Mouse (Mus musculus) Patski (cell line): ENCODE results near the gene 1600002K03Rik. TPM values are rescaled to one million over a fixed set of nuclear protein-coding genes. Genes with fewer than 3 reads are reported as not detected.

Experiments
- ATAC-seq: fragments of 100-300 bp; one replicate; pipeline ENCODE4 v1.8.0; 2021
- CTCF ChIA-PET: fragments of 350-600 bp; sonication (Branson Sonifier 250); formaldehyde crosslinking; loops from one replicate; lab custom pipeline; 2022; ENCODE audit warnings: inconsistent platforms; lab: Charles Lee
- POLR2A ChIA-PET: fragments of 350-600 bp; sonication (Branson Sonifier 250); formaldehyde crosslinking; loops from one replicate; lab custom pipeline; 2022; ENCODE audit warnings: antibody characterized with exemption, inconsistent platforms; lab: Charles Lee
- DNase-seq: peaks from one replicate; pipeline ENCODE4 v3.0.0-alpha.2; 2011; ENCODE audit warnings: low read depth, low spot score
- H3K27me3 ChIP-seq: fragments of 371-371 bp; one replicate; pipeline ENCODE4 v1.5.1; 2021
- CTCF ChIP-seq: fragments of 100-300 bp; IDR thresholded peaks from one replicate; pipeline ENCODE4 v1.5.1; 2021
- in situ Hi-C: fragments of 300-500 bp; cut with MboI; formaldehyde crosslinking; loops from 3 replicates; pipeline ENCODE4 v1.11.1; 2018; ENCODE audit warnings: low pct_unique_long_range_greater_than_20kb, mixed read lengths
- polyA plus RNA-seq: library from polyadenylated mRNA; unstranded; gene quantifications from one replicate; pipeline ENCODE4 v1.2.3, GENCODE M21; 2021

Gene 1600002K03Rik
- polyA plus RNA-seq, 1 experiment from 2014 or later = 7.9 TPM

GRCm38 (mm10) chr10:80146568-80147011 is 26.2 kb upstream of the 1600002K03Rik start:
- ChIA-PET POLR2A (interaction anchor here (1.4 to 15.5 kb wide), 3 partner anchors 9 to 30 kb away, joined by 3 to 191 read pairs (median 8); partner anchors contain the start of gene Cirbp), CTCF (interaction anchor here (1.1 to 5.6 kb wide), 4 partner anchors 8 to 162 kb away, joined by 3 to 58 read pairs (median 4); partner anchors contain the start of genes Cirbp and Tmem259)
- H3K27me3 ChIP-seq = no peaks in the 10 kb centered on the region
- DNase-seq = no peak
- in situ Hi-C loops = no loop called here
- ATAC-seq = no peak
- no peak for TF ChIP-seq CTCF

GRCm38 (mm10) chr10:80147146-80147718 is 25.5 kb upstream of the 1600002K03Rik start:
- ChIA-PET CTCF (interaction anchor here (1.1 to 5.6 kb wide), 3 partner anchors 18 to 163 kb away, joined by 3 to 58 read pairs (median 4); partner anchors contain the start of genes Cirbp and Tmem259), POLR2A (interaction anchor here (1.4 to 15.5 kb wide), 3 partner anchors 9 to 30 kb away, joined by 3 to 191 read pairs (median 8); partner anchors contain the start of gene Cirbp)
- no peak for ATAC-seq
- H3K27me3 ChIP-seq = no peaks in the 10 kb centered on the region
- no peak for TF ChIP-seq CTCF
- no peak for DNase-seq
- in situ Hi-C loops = no loop called here

DNA sequence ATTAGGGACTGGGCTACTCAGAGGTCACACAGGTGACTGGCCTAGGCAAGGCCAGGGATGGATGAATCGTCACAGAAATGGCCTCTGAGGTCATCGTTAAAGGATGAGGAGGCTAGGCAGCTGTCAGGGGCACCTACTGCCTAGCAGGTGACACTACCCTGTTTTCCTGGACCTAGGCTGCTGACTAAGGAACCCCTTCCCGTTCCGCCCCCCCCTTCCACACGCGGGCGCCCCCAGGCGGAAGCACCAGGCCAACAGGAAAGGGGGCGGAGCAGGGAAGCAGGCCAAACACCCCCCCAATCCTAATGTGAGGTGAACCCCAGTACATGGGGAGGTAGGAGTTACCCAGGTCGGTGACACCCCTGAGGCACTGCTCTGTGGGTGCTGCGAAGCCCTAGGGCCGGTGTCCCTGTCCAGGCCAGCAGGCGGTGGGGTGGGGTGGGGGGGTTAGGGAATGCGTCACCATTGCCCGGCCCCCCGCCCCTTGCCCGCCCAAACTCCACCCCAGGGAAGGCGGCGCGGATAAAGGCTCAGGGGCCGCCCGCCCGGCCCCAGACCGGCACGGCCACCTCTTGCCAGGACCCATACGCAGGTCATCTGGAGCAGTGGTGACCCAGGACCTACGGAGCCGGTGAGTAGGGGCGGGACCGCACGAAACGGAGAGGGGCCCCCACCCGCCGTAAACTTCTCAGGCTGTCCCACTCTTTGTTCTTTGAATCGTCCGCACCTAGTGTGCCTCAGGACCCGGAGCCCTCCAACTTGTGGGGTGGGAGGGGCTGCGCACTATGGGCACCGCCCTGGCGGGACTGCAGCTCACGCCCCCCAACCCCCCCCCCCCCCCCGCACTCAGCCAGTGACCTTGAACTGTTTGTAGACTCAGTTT is 24.8 kb upstream of the 1600002K03Rik start, which contains the start of gene Midn:
Gene Midn (plus strand): TSS at position 554 of the 883 bp plus-strand sequence.
- in situ Hi-C loops = no loop called here
- no peak for TF ChIP-seq CTCF
- DNase-seq (no peak), ATAC-seq (peak; percentile 16)
- ChIA-PET CTCF (interaction anchor here (1.2 to 5.6 kb wide), 3 partner anchors 18 to 161 kb away, joined by 3 to 58 read pairs (median 9); partner anchors contain the start of gene Cirbp), POLR2A (interaction anchor here (1.0 to 15.5 kb wide), 2 partner anchors 9 to 15 kb away, joined by 4 to 191 read pairs; partner anchors contain the start of gene Cirbp)
- H3K27me3 ChIP-seq = no peaks in the 10 kb centered on the region

- no peaks in the 10 kb centered on the region for H3K27me3 ChIP-seq
- DNase-seq (no peak), ATAC-seq (peak; percentile 4)
- no peak for TF ChIP-seq CTCF
- in situ Hi-C loops = no loop called here
- ChIA-PET CTCF (interaction anchor here (1.6 kb wide), 1 partner anchor 17 kb away, joined by 9 read pairs; the partner anchor contains the start of gene Cirbp), POLR2A (interaction anchor here (1.0 to 15.5 kb wide), 2 partner anchors 8 to 14 kb away, joined by 4 to 191 read pairs; partner anchors contain the start of gene Cirbp)
Observed at GRCm38 (mm10) chr10:80148610-80149290, 24.0 kb upstream of the 1600002K03Rik start.

DNA sequence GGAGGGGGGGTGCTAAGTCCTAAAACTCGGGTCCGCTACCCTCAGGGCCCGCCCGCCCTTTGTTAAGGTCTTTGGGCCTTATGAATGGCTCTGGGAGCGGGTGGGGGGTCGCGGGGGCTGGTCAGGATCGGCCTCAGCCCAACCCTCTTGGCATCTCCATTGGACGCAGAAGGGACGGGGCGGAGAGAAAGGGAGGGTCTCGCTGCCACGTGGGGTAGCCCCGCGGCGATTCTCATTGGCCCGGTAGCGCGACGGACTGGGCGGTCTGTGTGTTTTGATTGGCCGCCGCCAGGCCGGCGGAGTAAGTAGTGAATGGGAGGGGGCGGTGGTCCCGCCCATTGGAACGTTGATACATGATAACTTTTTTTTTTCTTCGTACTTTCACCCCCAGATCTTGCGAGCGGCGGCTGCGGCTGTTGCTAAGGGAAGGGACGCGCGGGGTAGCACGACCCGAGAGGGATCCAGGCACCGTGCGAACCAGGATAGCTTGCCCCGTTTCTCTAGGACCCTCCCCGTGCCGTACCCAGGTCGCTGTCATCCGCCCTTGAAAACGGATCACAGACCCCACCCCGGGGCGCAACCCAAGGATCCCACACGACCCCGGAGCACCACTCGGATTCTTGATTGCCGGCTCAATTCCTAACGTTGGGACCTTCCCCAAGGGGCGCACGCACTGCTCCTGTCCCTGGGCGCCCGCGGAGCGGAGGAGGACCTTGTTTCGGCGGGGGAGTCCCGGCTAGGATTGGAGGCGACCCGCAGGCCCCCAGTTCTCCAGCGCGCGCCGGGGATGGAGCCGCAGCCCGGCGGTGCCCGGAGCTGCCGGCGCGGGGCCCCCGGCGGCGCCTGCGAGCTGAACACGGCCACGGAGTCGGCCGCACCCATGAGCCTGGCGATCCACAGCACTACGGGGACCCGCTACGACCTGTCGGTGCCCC is 23.2 kb upstream of the 1600002K03Rik start:
- DNase-seq = no peak
- TF ChIP-seq CTCF = no peak
- POLR2A ChIA-PET = interaction anchor here (15.5 kb wide), 1 partner anchor 13 kb away, joined by 191 read pairs; the partner anchor contains the start of gene Cirbp
- peak; percentile 22 for ATAC-seq
- in situ Hi-C loops = no loop called here
- CTCF ChIA-PET = interaction anchor here (1.6 kb wide), 1 partner anchor 16 kb away, joined by 9 read pairs; the partner anchor contains the start of gene Cirbp
- H3K27me3 ChIP-seq = no peaks in the 10 kb centered on the region

- CTCF ChIA-PET = interaction anchor here (0.9 to 7.0 kb wide), 2 partner anchors 10 to 15 kb away, joined by 3 to 69 read pairs; partner anchors contain the start of gene Cirbp
- in situ Hi-C loops = no loop called here
Observed at GRCm38 (mm10) chr10:80150226-80151210, 22.2 kb upstream of the 1600002K03Rik start.

DNA sequence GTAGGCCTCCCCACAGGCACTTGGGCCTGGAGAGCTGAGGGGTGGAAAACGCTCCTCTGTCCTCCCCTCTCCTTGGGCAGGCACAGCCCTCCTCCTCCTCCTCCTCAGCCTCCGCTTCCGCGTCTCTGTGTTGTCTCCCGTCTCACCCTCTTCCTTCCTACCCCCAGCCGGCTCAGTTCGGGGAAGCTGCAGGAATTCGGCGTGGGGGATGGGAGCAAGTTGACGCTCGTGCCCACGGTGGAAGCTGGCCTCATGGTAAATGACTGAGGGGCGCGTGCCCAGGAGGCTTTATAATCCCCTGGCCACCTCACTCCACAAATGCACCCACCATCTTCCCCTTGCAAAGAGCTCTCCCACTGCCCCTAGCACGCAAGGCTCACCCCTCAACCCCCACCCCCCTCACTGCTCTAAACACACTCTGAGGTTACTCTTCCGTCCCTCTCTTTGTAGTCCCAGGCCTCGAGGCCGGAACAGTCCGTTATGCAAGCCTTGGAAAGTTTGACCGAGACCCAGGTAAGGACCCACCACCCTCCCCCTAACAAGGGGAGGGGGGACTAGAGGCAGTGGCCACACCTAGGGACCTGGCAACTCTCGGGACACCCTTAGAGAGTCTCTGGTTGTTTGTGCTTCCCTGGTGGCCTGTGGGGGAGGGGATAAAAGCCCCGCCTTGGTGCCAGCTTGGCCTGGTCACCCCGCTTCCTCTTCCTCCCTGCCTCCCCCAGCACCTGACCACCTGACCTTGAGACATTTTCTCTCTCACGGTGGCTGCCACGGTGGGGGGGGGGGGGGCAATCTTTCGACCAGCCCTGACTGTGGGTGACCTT is 21.3 kb upstream of the 1600002K03Rik start:
- CTCF ChIA-PET = interaction anchor here (0.9 to 7.0 kb wide), 2 partner anchors 9 to 14 kb away, joined by 3 to 69 read pairs; partner anchors contain the start of gene Cirbp
- TF ChIP-seq CTCF = no peak
- H3K27me3 ChIP-seq = no peaks in the 10 kb centered on the region
- POLR2A ChIA-PET = interaction anchor here (0.7 to 15.5 kb wide), 4 partner anchors 11 to 108 kb away, joined by 3 to 191 read pairs (median 4); partner anchors contain the start of gene Cirbp
- ATAC-seq (no peak), DNase-seq (no peak)
- in situ Hi-C loops = no loop called here

More at GRCm38 (mm10) chr10:80150226-80151210, 22.2 kb upstream of the 1600002K03Rik start:
- TF ChIP-seq CTCF = no peak
- ATAC-seq (no peak), DNase-seq (no peak)
- POLR2A ChIA-PET = interaction anchor here (1.4 to 15.5 kb wide), 3 partner anchors 12 to 97 kb away, joined by 3 to 191 read pairs (median 3); partner anchors contain the start of gene Cirbp
- H3K27me3 ChIP-seq = no peaks in the 10 kb centered on the region
